Mouse (Mus musculus): ENCODE measurements around the gene Erich6. TPM values are rescaled to one million over a fixed set of nuclear protein-coding genes. Genes with fewer than 3 reads are reported as not detected.

Gene Erich6
- polyA plus RNA-seq, 1 experiment from 2014 or later = 0.08 TPM

- WGBS = 65% methylated on average over 2 of the region's 2 CpGs
- H3K4me2 ChIP-seq (ENCODE audit: low read depth, severe bottlenecking) = no peak overlapping the region
- ATAC-seq (ENCODE audit: insufficient number of reproducible peaks, low FRiP score, low TSS enrichment, low read depth) = no peak
These were observed 41.9 kb upstream of the Erich6 start for GRCm38 (mm10) chr3:58678905-58679304.

GRCm38 (mm10) chr3:58678384-58678783, 41.4 kb upstream of the Erich6 start:
- no peaks in the 10 kb centered on the region for H3K27me3 ChIP-seq (ENCODE audit: control insufficient read depth, insufficient read depth, low read length)
- no peak for ATAC-seq (ENCODE audit: insufficient number of reproducible peaks, low FRiP score, low TSS enrichment, low read depth)
- no peaks in the 10 kb centered on the region for H3K9me3 ChIP-seq (ENCODE audit: control insufficient read depth, low read length)
- no peak for DNase-seq (ENCODE audit: low spot score)
- H3K27ac ChIP-seq (replicated peaks; ENCODE audit: low read depth, low read length) = no peak overlapping the region
- WGBS = 63% methylated on average over 8 of the region's 8 CpGs
- no peak overlapping the region for H3K4me3 ChIP-seq (ENCODE audit: low read depth, low read length)
- no peak overlapping the region for H3K4me2 ChIP-seq (ENCODE audit: low read depth, severe bottlenecking)
- H3K36me3 ChIP-seq (ENCODE audit: control insufficient read depth, insufficient read depth, low read length) = no peaks in the 10 kb centered on the region
- peaks cover 12% of the 10 kb centered on the region; the same call in 1 of the 2 replicates for H3K4me1 ChIP-seq (ENCODE audit: control insufficient read depth, insufficient read depth, low read length)
- no peak overlapping the region for H3K9ac ChIP-seq (ENCODE audit: low read length)

More at GRCm38 (mm10) chr3:58678905-58679304, 41.9 kb upstream of the Erich6 start:
- Histone ChIP-seq H3K27ac (replicated peaks; ENCODE audit: low read depth, low read length) (no peak overlapping the region), H3K36me3 (ENCODE audit: control insufficient read depth, insufficient read depth, low read length) (no peaks in the 10 kb centered on the region), H3K4me3 (ENCODE audit: low read depth, low read length) (no peak overlapping the region), H3K9ac (ENCODE audit: low read length) (no peak overlapping the region), H3K4me1 (ENCODE audit: control insufficient read depth, insufficient read depth, low read length) (peaks cover 12% of the 10 kb centered on the region; the same call in 1 of the 2 replicates), H3K27me3 (ENCODE audit: control insufficient read depth, insufficient read depth, low read length) (no peaks in the 10 kb centered on the region), H3K9me3 (ENCODE audit: control insufficient read depth, low read length) (no peaks in the 10 kb centered on the region)
- DNase-seq (ENCODE audit: low spot score) = no peak

GRCm38 (mm10) chr3:58677615-58678014, 40.6 kb upstream of the Erich6 start:
- H3K4me3 ChIP-seq (ENCODE audit: low read depth, low read length) = no peak overlapping the region
- no peak overlapping the region for H3K4me2 ChIP-seq (ENCODE audit: low read depth, severe bottlenecking)
- DNase-seq (ENCODE audit: low spot score) (no peak), ATAC-seq (ENCODE audit: insufficient number of reproducible peaks, low FRiP score, low TSS enrichment, low read depth) (no peak)
- H3K9me3 ChIP-seq (ENCODE audit: control insufficient read depth, low read length) = no peaks in the 10 kb centered on the region
- no peak overlapping the region for H3K27ac ChIP-seq (replicated peaks; ENCODE audit: low read depth, low read length)
- H3K36me3 ChIP-seq (ENCODE audit: control insufficient read depth, insufficient read depth, low read length) = no peaks in the 10 kb centered on the region
- H3K9ac ChIP-seq (ENCODE audit: low read length) = no peak overlapping the region
- H3K4me1 ChIP-seq (ENCODE audit: control insufficient read depth, insufficient read depth, low read length) = peaks cover 12% of the 10 kb centered on the region; the same call in 1 of the 2 replicates
- no peaks in the 10 kb centered on the region for H3K27me3 ChIP-seq (ENCODE audit: control insufficient read depth, insufficient read depth, low read length)
- 48% methylated on average over 3 of the region's 3 CpGs for WGBS

GRCm38 (mm10) chr3:58673295-58673694, 36.3 kb upstream of the Erich6 start:
- Histone ChIP-seq H3K4me1 (ENCODE audit: control insufficient read depth, insufficient read depth, low read length) (peaks cover 8% of the 10 kb centered on the region; the same call in 1 of the 2 replicates), H3K4me2 (ENCODE audit: low read depth, severe bottlenecking) (no peak overlapping the region), H3K9me3 (ENCODE audit: control insufficient read depth, low read length) (no peaks in the 10 kb centered on the region), H3K27me3 (ENCODE audit: control insufficient read depth, insufficient read depth, low read length) (no peaks in the 10 kb centered on the region), H3K36me3 (ENCODE audit: control insufficient read depth, insufficient read depth, low read length) (no peaks in the 10 kb centered on the region), H3K27ac (replicated peaks; ENCODE audit: low read depth, low read length) (no peak overlapping the region), H3K9ac (ENCODE audit: low read length) (no peak overlapping the region), H3K4me3 (ENCODE audit: low read depth, low read length) (no peak overlapping the region)
- ATAC-seq (ENCODE audit: insufficient number of reproducible peaks, low FRiP score, low TSS enrichment, low read depth) (no peak), DNase-seq (ENCODE audit: low spot score) (no peak)
- WGBS = 90% methylated on average over 5 of the region's 5 CpGs

- H3K36me3 ChIP-seq (ENCODE audit: control insufficient read depth, insufficient read depth, low read length) = no peaks in the 10 kb centered on the region
- ATAC-seq (ENCODE audit: insufficient number of reproducible peaks, low FRiP score, low TSS enrichment, low read depth) (no peak), DNase-seq (ENCODE audit: low spot score) (no peak)
- peaks cover 6% of the 10 kb centered on the region; the same call in 1 of the 2 replicates for H3K4me1 ChIP-seq (ENCODE audit: control insufficient read depth, insufficient read depth, low read length)
- no peak overlapping the region for H3K4me2 ChIP-seq (ENCODE audit: low read depth, severe bottlenecking)
- no peak overlapping the region for H3K9ac ChIP-seq (ENCODE audit: low read length)
- no peak overlapping the region for H3K27ac ChIP-seq (replicated peaks; ENCODE audit: low read depth, low read length)
- H3K27me3 ChIP-seq (ENCODE audit: control insufficient read depth, insufficient read depth, low read length) = no peaks in the 10 kb centered on the region
- no peaks in the 10 kb centered on the region for H3K9me3 ChIP-seq (ENCODE audit: control insufficient read depth, low read length)
- no peak overlapping the region for H3K4me3 ChIP-seq (ENCODE audit: low read depth, low read length)
- WGBS = 71% methylated on average over 4 of the region's 4 CpGs
These were observed 35.6 kb upstream of the Erich6 start for GRCm38 (mm10) chr3:58672481-58673183.

- Histone ChIP-seq H3K4me3 (ENCODE audit: low read depth, low read length) (no peak overlapping the region), H3K4me2 (ENCODE audit: low read depth, severe bottlenecking) (no peak overlapping the region), H3K27ac (replicated peaks; ENCODE audit: low read depth, low read length) (no peak overlapping the region), H3K9me3 (ENCODE audit: control insufficient read depth, low read length) (no peaks in the 10 kb centered on the region), H3K4me1 (ENCODE audit: control insufficient read depth, insufficient read depth, low read length) (no peaks in the 10 kb centered on the region), H3K36me3 (ENCODE audit: control insufficient read depth, insufficient read depth, low read length) (no peaks in the 10 kb centered on the region), H3K27me3 (ENCODE audit: control insufficient read depth, insufficient read depth, low read length) (no peaks in the 10 kb centered on the region), H3K9ac (ENCODE audit: low read length) (no peak overlapping the region)
- ATAC-seq (ENCODE audit: insufficient number of reproducible peaks, low FRiP score, low TSS enrichment, low read depth) = no peak
- 69% methylated on average over 6 of the region's 6 CpGs for WGBS
- no peak for DNase-seq (ENCODE audit: low spot score)
These were observed 34.7 kb upstream of the Erich6 start for GRCm38 (mm10) chr3:58671616-58672250.

GRCm38 (mm10) chr3:58663970-58664369, 27.0 kb upstream of the Erich6 start:
- DNase-seq (ENCODE audit: low spot score) = no peak
- Histone ChIP-seq H3K9ac (ENCODE audit: low read length) (no peak overlapping the region), H3K9me3 (ENCODE audit: control insufficient read depth, low read length) (no peaks in the 10 kb centered on the region), H3K27me3 (ENCODE audit: control insufficient read depth, insufficient read depth, low read length) (no peaks in the 10 kb centered on the region), H3K4me2 (ENCODE audit: low read depth, severe bottlenecking) (no peak overlapping the region), H3K36me3 (ENCODE audit: control insufficient read depth, insufficient read depth, low read length) (no peaks in the 10 kb centered on the region), H3K4me1 (ENCODE audit: control insufficient read depth, insufficient read depth, low read length) (no peaks in the 10 kb centered on the region), H3K4me3 (ENCODE audit: low read depth, low read length) (no peak overlapping the region), H3K27ac (replicated peaks; ENCODE audit: low read depth, low read length) (no peak overlapping the region)
- no peak for ATAC-seq (ENCODE audit: insufficient number of reproducible peaks, low FRiP score, low TSS enrichment, low read depth)
- 90% methylated on average over 7 of the region's 7 CpGs for WGBS

GRCm38 (mm10) chr3:58660636-58661035, 23.6 kb upstream of the Erich6 start:
- Histone ChIP-seq H3K4me3 (ENCODE audit: low read depth, low read length) (no peak overlapping the region), H3K4me2 (ENCODE audit: low read depth, severe bottlenecking) (no peak overlapping the region), H3K9ac (ENCODE audit: low read length) (no peak overlapping the region), H3K9me3 (ENCODE audit: control insufficient read depth, low read length) (no peaks in the 10 kb centered on the region), H3K4me1 (ENCODE audit: control insufficient read depth, insufficient read depth, low read length) (no peaks in the 10 kb centered on the region), H3K27me3 (ENCODE audit: control insufficient read depth, insufficient read depth, low read length) (no peaks in the 10 kb centered on the region), H3K27ac (replicated peaks; ENCODE audit: low read depth, low read length) (no peak overlapping the region), H3K36me3 (ENCODE audit: control insufficient read depth, insufficient read depth, low read length) (no peaks in the 10 kb centered on the region)
- no peak for DNase-seq (ENCODE audit: low spot score)
- 90% methylated on average over 4 of the region's 4 CpGs for WGBS
- no peak for ATAC-seq (ENCODE audit: insufficient number of reproducible peaks, low FRiP score, low TSS enrichment, low read depth)

Data from limb, embryonic 11.5 days (tissue).